Mouse (Mus musculus) midbrain, embryonic 16.5 days (tissue): ENCODE results near the gene Usb1. TPM values are rescaled to one million over a fixed set of nuclear protein-coding genes. Genes with fewer than 3 reads are reported as not detected.

Experiments used
- ATAC-seq: fragments of 200-750 bp; cut with Nextera tagmentation; 2 replicates; pipeline ENCODE4 v1.8.0; 2017; ENCODE audit warnings: moderate TSS enrichment
- H3K27ac ChIP-seq: fragments of 300-500 bp; sonication (generic); 2 replicates; pipeline ENCODE4 v1.5.1; 2014; ENCODE audit warnings: mild to moderate bottlenecking, low read length, mixed read lengths
- H3K27me3 ChIP-seq: fragments of 300-500 bp; sonication (generic); 2 replicates; pipeline ENCODE4 v1.6.1; 2014; ENCODE audit warnings: low read depth, low read length, mixed read lengths; ENCODE audit not compliant: control insufficient read depth, insufficient read depth
- H3K36me3 ChIP-seq: fragments of 300-500 bp; sonication (generic); 2 replicates; pipeline ENCODE4 v1.6.1; 2014; ENCODE audit warnings: mild to moderate bottlenecking, low read length, moderate library complexity, mixed read lengths; ENCODE audit not compliant: control insufficient read depth, insufficient read depth
- H3K4me1 ChIP-seq: fragments of 300-500 bp; sonication (generic); 2 replicates; pipeline ENCODE4 v1.6.1; 2014; ENCODE audit warnings: mild to moderate bottlenecking, low read length, mixed read lengths; ENCODE audit not compliant: control insufficient read depth, insufficient read depth
- H3K4me2 ChIP-seq: fragments of 300-500 bp; sonication (generic); 2 replicates; pipeline ENCODE4 v1.6.1; 2014; ENCODE audit warnings: mild to moderate bottlenecking, low read length, mixed read lengths
- H3K4me3 ChIP-seq: fragments of 300-500 bp; sonication (generic); 2 replicates; pipeline ENCODE4 v1.5.1; 2014; ENCODE audit warnings: low read depth, mild to moderate bottlenecking, low read length, moderate library complexity, mixed read lengths
- H3K9ac ChIP-seq: fragments of 300-500 bp; sonication (generic); 2 replicates; pipeline ENCODE4 v1.6.1; 2014; ENCODE audit warnings: low read depth, low read length, mixed read lengths
- H3K9me3 ChIP-seq: fragments of 300-500 bp; sonication (generic); replicated peaks from 2 replicates; pipeline ENCODE4 v1.6.1; 2014; ENCODE audit warnings: mild to moderate bottlenecking, low read length, mixed read lengths; ENCODE audit not compliant: control insufficient read depth, poor library complexity, severe bottlenecking
- WGBS: fragments of 180-500 bp; shearing (Covaris S2); extraction: QIAGEN DNeasy Blood & Tissue Kit; methylation state at CpG from one replicate; pipeline ENCODE4 v1.1.7; 2014; 5-methylcytosine and 5-hydroxymethylcytosine counted together
- polyA plus RNA-seq: library from polyadenylated mRNA; unstranded; fragments of >200 nt; fragmentation: Nextera tagmentation; extraction: Ambion mirVana; gene quantifications from 2 replicates; pipeline ENCODE4 v1.2.1, GENCODE M21; 2015

Gene Usb1
- polyA plus RNA-seq, 1 experiment from 2014 or later: 35.5 TPM

DNA sequence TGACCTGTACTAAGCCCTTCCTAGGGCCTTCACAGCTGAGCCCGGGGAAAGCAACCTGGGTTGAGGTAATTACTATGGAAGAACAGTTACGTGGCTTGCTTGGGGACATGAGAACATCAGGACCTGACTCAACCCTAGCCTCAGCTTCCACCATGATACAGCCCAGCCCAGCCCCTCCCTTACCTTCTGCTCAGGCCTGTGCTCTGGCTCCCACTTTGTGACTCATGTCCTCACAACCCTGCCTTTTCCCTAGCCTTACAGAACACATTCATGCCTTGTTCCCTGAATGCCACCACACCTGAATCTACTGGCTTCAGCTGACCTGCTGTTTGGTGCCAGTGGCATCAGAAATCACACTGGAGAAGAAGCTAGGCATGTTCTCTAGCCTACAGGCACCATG lies 16.3 kb downstream of the Usb1 start:
- WGBS: 95% methylated on average over 2 of the region's 2 CpGs
- Histone ChIP-seq H3K4me2 (no peak overlapping the region), H3K9me3 (no peaks in the 10 kb centered on the region)

GRCm38 (mm10) chr8:95348811-95349630 lies 16.9 kb downstream of the Usb1 start:
- H3K27me3 ChIP-seq: no peaks in the 10 kb centered on the region
- ATAC-seq: no peak

More for the DNA sequence above, 16.3 kb downstream of the Usb1 start:
- H3K27me3 ChIP-seq: no peaks in the 10 kb centered on the region
- no peaks in the 10 kb centered on the region; the same call in 1 of the 2 replicates for H3K36me3 ChIP-seq
- no peak overlapping the region for H3K27ac ChIP-seq
- no peak for ATAC-seq
- no peak overlapping the region for H3K4me3 ChIP-seq
- peaks cover 18% of the 10 kb centered on the region for H3K4me1 ChIP-seq
- H3K9ac ChIP-seq: no peak overlapping the region

GRCm38 (mm10) chr8:95351461-95351860 lies 19.4 kb downstream of the Usb1 start:
- 0 out of 2 replicates have a peak, but pooled peaks have one; percentile 26 for ATAC-seq
- Histone ChIP-seq H3K27ac (no peak overlapping the region), H3K4me3 (peak overlapping the region; percentile 92), H3K9me3 (no peaks in the 10 kb centered on the region), H3K36me3 (no peaks in the 10 kb centered on the region), H3K27me3 (no peaks in the 10 kb centered on the region), H3K9ac (peak overlapping the region; percentile 20; the same call in 1 of the 2 replicates), H3K4me1 (peaks cover 28% of the 10 kb centered on the region), H3K4me2 (peak overlapping the region; percentile 70)
- 2% methylated on average over 15 of the region's 15 CpGs for WGBS

More at GRCm38 (mm10) chr8:95348811-95349630, 16.9 kb downstream of the Usb1 start:
- H3K4me2 ChIP-seq: no peak overlapping the region; the same call in 1 of the 2 replicates
- H3K36me3 ChIP-seq: no peaks in the 10 kb centered on the region
- peaks cover 24% of the 10 kb centered on the region for H3K4me1 ChIP-seq
- peak overlapping the region; percentile 49; the same call in 1 of the 2 replicates for H3K27ac ChIP-seq
- no peak overlapping the region for H3K4me3 ChIP-seq
- no peaks in the 10 kb centered on the region for H3K9me3 ChIP-seq
- WGBS: 48% methylated on average over 19 of the region's 19 CpGs
- H3K9ac ChIP-seq: no peak overlapping the region

GRCm38 (mm10) chr8:95352151-95352870 lies 20.2 kb downstream of the Usb1 start, which contains the start of gene Mmp15:
Mmp15 (plus strand) TSS chr8:95352268.
- Histone ChIP-seq H3K27me3 (no peaks in the 10 kb centered on the region), H3K27ac (peak within 1 kb of the TSS; percentile 86), H3K4me2 (peak within 1 kb of the TSS; percentile 70), H3K9me3 (no peaks in the 10 kb centered on the region), H3K4me3 (peak within 1 kb of the TSS; percentile 92), H3K36me3 (no peaks in the 10 kb centered on the region), H3K4me1 (peaks cover 28% of the 10 kb centered on the region), H3K9ac (peak within 1 kb of the TSS; percentile 87)
- peak; percentile 66 for ATAC-seq
- under 1% methylated on average over 75 of the region's 80 CpGs for WGBS

DNA sequence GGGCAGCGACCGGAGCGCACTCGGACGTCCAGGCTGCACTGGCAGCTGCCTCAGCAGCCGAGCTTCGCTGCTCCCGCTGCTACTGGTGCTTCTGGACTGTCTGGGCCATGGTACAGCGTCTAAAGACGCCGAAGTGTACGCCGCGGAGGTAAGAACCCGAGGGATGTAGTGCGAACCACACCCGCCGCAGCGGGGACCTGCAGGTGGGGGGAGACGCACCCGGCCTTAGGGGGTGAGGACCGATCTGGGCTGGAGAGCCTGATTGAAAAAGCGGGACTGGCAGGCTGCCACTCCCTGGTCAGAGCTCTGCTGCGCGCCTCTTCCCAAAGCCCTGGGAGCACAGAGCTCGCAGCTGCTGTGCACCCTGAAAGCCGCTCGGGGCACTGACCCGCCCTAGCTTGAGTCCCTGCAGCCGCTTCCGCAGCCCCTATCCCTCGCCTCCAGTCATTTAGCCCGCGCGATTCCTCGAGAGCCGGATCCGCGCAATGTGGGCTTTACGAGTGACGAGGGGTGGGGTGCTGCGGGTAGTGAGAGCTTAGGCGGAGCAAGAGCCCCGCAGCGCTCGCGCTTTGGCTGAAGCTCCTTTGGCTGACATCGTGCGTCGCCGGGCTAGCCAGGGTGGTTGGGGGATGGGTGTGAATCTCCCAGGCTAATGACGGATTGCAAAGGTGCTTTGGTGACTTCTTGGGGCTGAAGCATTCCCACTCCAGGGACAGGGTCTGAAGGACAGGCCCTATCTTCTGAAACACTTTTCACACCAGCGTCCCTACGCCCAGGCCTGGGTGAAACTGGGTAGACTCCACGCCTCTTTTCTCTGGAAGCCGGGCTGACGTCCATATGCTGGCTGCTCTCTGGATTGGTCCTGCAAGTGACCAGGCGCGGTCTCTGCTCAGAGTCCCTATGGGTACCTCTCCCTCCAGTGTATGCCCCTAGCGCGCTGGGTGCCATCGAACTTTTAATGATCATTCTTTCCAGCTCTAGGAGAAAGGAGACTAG lies 21.1 kb downstream of the Usb1 start:
- Histone ChIP-seq H3K4me3 (peak overlapping the region; percentile 92), H3K27me3 (no peaks in the 10 kb centered on the region), H3K9ac (peak overlapping the region; percentile 87), H3K4me1 (peaks cover 28% of the 10 kb centered on the region), H3K9me3 (no peaks in the 10 kb centered on the region), H3K27ac (peak overlapping the region; percentile 86), H3K36me3 (no peaks in the 10 kb centered on the region), H3K4me2 (peak overlapping the region; percentile 70)
- WGBS: under 1% methylated on average over 62 of the region's 62 CpGs
- ATAC-seq: peak; percentile 55

DNA sequence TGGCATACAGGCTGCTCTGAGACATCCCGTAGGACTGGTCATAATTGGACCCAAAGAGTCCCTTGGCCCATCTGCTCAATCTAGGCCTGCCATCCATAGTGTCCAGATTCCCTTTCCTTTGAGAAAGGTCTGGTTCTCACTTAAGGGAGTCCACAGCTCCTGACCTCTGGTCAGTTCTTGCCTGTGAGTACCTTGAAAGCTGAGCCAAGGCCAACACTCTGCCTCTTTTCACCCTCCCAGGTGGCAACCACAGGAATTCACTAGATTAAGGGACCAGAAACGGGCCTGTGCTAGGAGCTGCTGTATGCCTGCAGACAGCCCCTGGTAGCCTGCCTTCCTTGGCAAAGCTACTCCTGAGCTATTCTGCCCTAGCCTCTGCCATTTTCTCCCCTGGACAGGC lies 22.5 kb downstream of the Usb1 start:
- H3K27me3 ChIP-seq: no peaks in the 10 kb centered on the region
- no peak for ATAC-seq
- H3K9ac ChIP-seq: no peak overlapping the region
- no peaks in the 10 kb centered on the region for H3K36me3 ChIP-seq
- H3K4me2 ChIP-seq: no peak overlapping the region
- no peak overlapping the region for H3K27ac ChIP-seq
- H3K4me1 ChIP-seq: peaks cover 30% of the 10 kb centered on the region
- no peak overlapping the region for H3K4me3 ChIP-seq
- 76% methylated on average over 2 of the region's 2 CpGs for WGBS
- no peaks in the 10 kb centered on the region for H3K9me3 ChIP-seq

- Histone ChIP-seq H3K9me3 (no peaks in the 10 kb centered on the region), H3K9ac (0 out of 2 replicates have a peak overlapping the region, but pooled peaks have one; percentile 37), H3K27ac (no peak overlapping the region), H3K27me3 (no peaks in the 10 kb centered on the region), H3K4me1 (peaks cover 31% of the 10 kb centered on the region), H3K4me2 (no peak overlapping the region), H3K4me3 (no peak overlapping the region), H3K36me3 (no peaks in the 10 kb centered on the region)
- WGBS: 65% methylated on average over 8 of the region's 8 CpGs
- ATAC-seq: 0 out of 2 replicates have a peak, but pooled peaks have one; percentile 7
These were observed 26.7 kb downstream of the Usb1 start for GRCm38 (mm10) chr8:95358550-95359411.
